Mouse (Mus musculus): ENCODE results near the gene Vsig10. TPM values are rescaled to one million over a fixed set of nuclear protein-coding genes. Genes with fewer than 3 reads are reported as not detected.
"Not testable (repeated sequence)": the region's sequence is repeated elsewhere in the genome, so short reads cannot be mapped to it uniquely, and the experiment has no call there.

Gene Vsig10
- polyA plus RNA-seq, 1 experiment from 2014 or later, result 4.7 TPM

- H3K4me2 ChIP-seq, result no peak overlapping the region
- H3K4me3 ChIP-seq (ENCODE audit: low read depth, low read length), result no peak overlapping the region
- H3K9me3 ChIP-seq (replicated peaks; ENCODE audit: control insufficient read depth, low read length), result no peaks in the 10 kb centered on the region
- H3K4me1 ChIP-seq (ENCODE audit: control insufficient read depth, insufficient read depth, low read length), result no peaks in the 10 kb centered on the region
- ATAC-seq (replicated peaks; ENCODE audit: insufficient number of reproducible peaks, low FRiP score, low TSS enrichment), result no peak
- H3K27me3 ChIP-seq (ENCODE audit: control insufficient read depth, insufficient read depth, low read length), result no peaks in the 10 kb centered on the region
- H3K36me3 ChIP-seq (ENCODE audit: control insufficient read depth, insufficient read depth, low read length), result peaks cover 4% of the 10 kb centered on the region; the same call in 1 of the 2 replicates
- H3K27ac ChIP-seq (ENCODE audit: low read depth, low read length), result no peak overlapping the region
- H3K9ac ChIP-seq (ENCODE audit: low read depth, low read length), result no peak overlapping the region
- WGBS (ENCODE audit: insufficient replicate concordance), result 80% methylated on average over 6 of the region's 6 CpGs
Measured at GRCm38 (mm10) chr5:117340081-117340480, 21.2 kb downstream of the Vsig10 start.

- ATAC-seq (replicated peaks; ENCODE audit: insufficient number of reproducible peaks, low FRiP score, low TSS enrichment), result no peak
- 71% methylated on average over 6 of the region's 6 CpGs for whole genome bisulfite sequencing (ENCODE audit: insufficient replicate concordance)
- H3K27ac ChIP-seq (ENCODE audit: low read depth, low read length), result no peak overlapping the region
- H3K4me2 ChIP-seq, result no peak overlapping the region
- H3K4me3 ChIP-seq (ENCODE audit: low read depth, low read length), result no peak overlapping the region
- H3K9ac ChIP-seq (ENCODE audit: low read depth, low read length), result no peak overlapping the region
- H3K27me3 ChIP-seq (ENCODE audit: control insufficient read depth, insufficient read depth, low read length), result no peaks in the 10 kb centered on the region
- H3K36me3 ChIP-seq (ENCODE audit: control insufficient read depth, insufficient read depth, low read length), result peaks cover 3% of the 10 kb centered on the region; the same call in 1 of the 2 replicates
- H3K9me3 ChIP-seq (replicated peaks; ENCODE audit: control insufficient read depth, low read length), result no peaks in the 10 kb centered on the region
- no peaks in the 10 kb centered on the region for H3K4me1 ChIP-seq (ENCODE audit: control insufficient read depth, insufficient read depth, low read length)
Measured at GRCm38 (mm10) chr5:117341896-117342295, 23.0 kb downstream of the Vsig10 start.

- H3K4me1 ChIP-seq (ENCODE audit: control insufficient read depth, insufficient read depth, low read length); H3K27me3 ChIP-seq (ENCODE audit: control insufficient read depth, insufficient read depth, low read length); H3K4me2 ChIP-seq; H3K9me3 ChIP-seq (replicated peaks; ENCODE audit: control insufficient read depth, low read length); H3K4me3 ChIP-seq (ENCODE audit: low read depth, low read length); H3K9ac ChIP-seq (ENCODE audit: low read depth, low read length); H3K36me3 ChIP-seq (ENCODE audit: control insufficient read depth, insufficient read depth, low read length); H3K27ac ChIP-seq (ENCODE audit: low read depth, low read length); ATAC-seq (replicated peaks; ENCODE audit: insufficient number of reproducible peaks, low FRiP score, low TSS enrichment): not testable (repeated sequence)
- 73% methylated on average over 5 of the region's 5 CpGs for WGBS (ENCODE audit: insufficient replicate concordance)
Measured at GRCm38 (mm10) chr5:117344496-117344895, 25.6 kb downstream of the Vsig10 start.

GRCm38 (mm10) chr5:117345432-117345976, 26.6 kb downstream of the Vsig10 start:
- Histone ChIP-seq H3K4me2 (no peak overlapping the region), H3K27me3 (ENCODE audit: control insufficient read depth, insufficient read depth, low read length) (no peaks in the 10 kb centered on the region), H3K9me3 (replicated peaks; ENCODE audit: control insufficient read depth, low read length) (no peaks in the 10 kb centered on the region), H3K4me1 (ENCODE audit: control insufficient read depth, insufficient read depth, low read length) (no peaks in the 10 kb centered on the region), H3K4me3 (ENCODE audit: low read depth, low read length) (no peak overlapping the region), H3K9ac (ENCODE audit: low read depth, low read length) (no peak overlapping the region), H3K36me3 (ENCODE audit: control insufficient read depth, insufficient read depth, low read length) (no peaks in the 10 kb centered on the region), H3K27ac (ENCODE audit: low read depth, low read length) (no peak overlapping the region)
- WGBS (ENCODE audit: insufficient replicate concordance), result 77% methylated on average over 5 of the region's 5 CpGs
- no peak for ATAC-seq (replicated peaks; ENCODE audit: insufficient number of reproducible peaks, low FRiP score, low TSS enrichment)

- WGBS (ENCODE audit: insufficient replicate concordance), result 54% methylated on average over 3 of the region's 3 CpGs
- Histone ChIP-seq H3K36me3 (ENCODE audit: control insufficient read depth, insufficient read depth, low read length) (no peaks in the 10 kb centered on the region), H3K27ac (ENCODE audit: low read depth, low read length) (no peak overlapping the region), H3K4me3 (ENCODE audit: low read depth, low read length) (no peak overlapping the region), H3K9me3 (replicated peaks; ENCODE audit: control insufficient read depth, low read length) (no peaks in the 10 kb centered on the region), H3K9ac (ENCODE audit: low read depth, low read length) (no peak overlapping the region), H3K4me1 (ENCODE audit: control insufficient read depth, insufficient read depth, low read length) (no peaks in the 10 kb centered on the region), H3K27me3 (ENCODE audit: control insufficient read depth, insufficient read depth, low read length) (no peaks in the 10 kb centered on the region), H3K4me2 (no peak overlapping the region)
- ATAC-seq (replicated peaks; ENCODE audit: insufficient number of reproducible peaks, low FRiP score, low TSS enrichment), result no peak
Measured at GRCm38 (mm10) chr5:117346281-117346680, 27.4 kb downstream of the Vsig10 start.

- Histone ChIP-seq H3K9ac (ENCODE audit: low read depth, low read length) (no peak overlapping the region), H3K4me1 (ENCODE audit: control insufficient read depth, insufficient read depth, low read length) (no peaks in the 10 kb centered on the region), H3K27me3 (ENCODE audit: control insufficient read depth, insufficient read depth, low read length) (no peaks in the 10 kb centered on the region), H3K4me3 (ENCODE audit: low read depth, low read length) (no peak overlapping the region), H3K4me2 (no peak overlapping the region), H3K27ac (ENCODE audit: low read depth, low read length) (no peak overlapping the region), H3K9me3 (replicated peaks; ENCODE audit: control insufficient read depth, low read length) (no peaks in the 10 kb centered on the region), H3K36me3 (ENCODE audit: control insufficient read depth, insufficient read depth, low read length) (no peaks in the 10 kb centered on the region)
- no peak for ATAC-seq (replicated peaks; ENCODE audit: insufficient number of reproducible peaks, low FRiP score, low TSS enrichment)
- 57% methylated on average over 5 of the region's 5 CpGs for WGBS (ENCODE audit: insufficient replicate concordance)
Measured at GRCm38 (mm10) chr5:117347011-117347410, 28.1 kb downstream of the Vsig10 start.

- Histone ChIP-seq H3K27ac (ENCODE audit: low read depth, low read length) (no peak overlapping the region), H3K4me1 (ENCODE audit: control insufficient read depth, insufficient read depth, low read length) (no peaks in the 10 kb centered on the region), H3K4me2 (peak overlapping the region; percentile 34), H3K9me3 (replicated peaks; ENCODE audit: control insufficient read depth, low read length) (no peaks in the 10 kb centered on the region), H3K9ac (ENCODE audit: low read depth, low read length) (no peak overlapping the region), H3K36me3 (ENCODE audit: control insufficient read depth, insufficient read depth, low read length) (no peaks in the 10 kb centered on the region), H3K4me3 (ENCODE audit: low read depth, low read length) (no peak overlapping the region), H3K27me3 (ENCODE audit: control insufficient read depth, insufficient read depth, low read length) (no peaks in the 10 kb centered on the region)
- ATAC-seq (replicated peaks; ENCODE audit: insufficient number of reproducible peaks, low FRiP score, low TSS enrichment), result no peak
- WGBS (ENCODE audit: insufficient replicate concordance), result 85% methylated on average over 2 of the region's 2 CpGs
Measured at GRCm38 (mm10) chr5:117347838-117348237, 29.0 kb downstream of the Vsig10 start.

GRCm38 (mm10) chr5:117348279-117348678, 29.4 kb downstream of the Vsig10 start:
- H3K27ac ChIP-seq (ENCODE audit: low read depth, low read length), result no peak overlapping the region
- WGBS (ENCODE audit: insufficient replicate concordance), result 29% methylated on average over 19 of the region's 19 CpGs
- H3K4me1 ChIP-seq (ENCODE audit: control insufficient read depth, insufficient read depth, low read length), result no peaks in the 10 kb centered on the region
- no peak overlapping the region for H3K4me3 ChIP-seq (ENCODE audit: low read depth, low read length)
- no peaks in the 10 kb centered on the region for H3K36me3 ChIP-seq (ENCODE audit: control insufficient read depth, insufficient read depth, low read length)
- ATAC-seq (replicated peaks; ENCODE audit: insufficient number of reproducible peaks, low FRiP score, low TSS enrichment), result peak; percentile 76; the same call in 1 of the 2 replicates
- peak overlapping the region; percentile 34 for H3K4me2 ChIP-seq
- H3K9me3 ChIP-seq (replicated peaks; ENCODE audit: control insufficient read depth, low read length), result no peaks in the 10 kb centered on the region
- H3K9ac ChIP-seq (ENCODE audit: low read depth, low read length), result no peak overlapping the region
- H3K27me3 ChIP-seq (ENCODE audit: control insufficient read depth, insufficient read depth, low read length), result no peaks in the 10 kb centered on the region

GRCm38 (mm10) chr5:117354121-117354520, 35.2 kb downstream of the Vsig10 start:
- Histone ChIP-seq H3K4me1 (ENCODE audit: control insufficient read depth, insufficient read depth, low read length) (peaks cover 11% of the 10 kb centered on the region), H3K27ac (ENCODE audit: low read depth, low read length) (no peak overlapping the region), H3K27me3 (ENCODE audit: control insufficient read depth, insufficient read depth, low read length) (no peaks in the 10 kb centered on the region), H3K4me3 (ENCODE audit: low read depth, low read length) (no peak overlapping the region), H3K4me2 (no peak overlapping the region), H3K36me3 (ENCODE audit: control insufficient read depth, insufficient read depth, low read length) (no peaks in the 10 kb centered on the region), H3K9me3 (replicated peaks; ENCODE audit: control insufficient read depth, low read length) (no peaks in the 10 kb centered on the region), H3K9ac (ENCODE audit: low read depth, low read length) (no peak overlapping the region)
- ATAC-seq (replicated peaks; ENCODE audit: insufficient number of reproducible peaks, low FRiP score, low TSS enrichment), result no peak
- 60% methylated on average over 8 of the region's 8 CpGs for WGBS (ENCODE audit: insufficient replicate concordance)
